Mouse (Mus musculus) liver, embryonic 14.5 days (tissue): ENCODE measurements around the gene Creb3l2.

ENCODE experiments used
- CTCF ChIP-seq: IDR thresholded peaks from 2 replicates; pipeline ENCODE4 v1.5.1; 2016; ENCODE audit warnings: antibody characterized with exemption, low read depth, control low read depth
- EP300 ChIP-seq: IDR thresholded peaks from 2 replicates; pipeline ENCODE4 v1.6.1; 2016; ENCODE audit warnings: antibody characterized with exemption, low read depth

GRCm38 (mm10) chr6:37286134-37286533 is 155.8 kb downstream of the Creb3l2 start:
- TF ChIP-seq EP300 (no peak), CTCF (no peak)
